Mouse (Mus musculus) bone marrow macrophage, adult 2 months (primary cell): Measurements from ENCODE around the gene Sulf2. TPM values are rescaled to one million over a fixed set of nuclear protein-coding genes. Genes with fewer than 3 reads are reported as not detected.

ENCODE experiments used
- H3K27ac ChIP-seq: 2 replicates; pipeline ENCODE4 v1.5.1; 2012; ENCODE audit warnings: low read depth, low read length; ENCODE audit not compliant: insufficient read depth
- H3K4me1 ChIP-seq: 2 replicates; pipeline ENCODE4 v1.6.1; 2012; ENCODE audit warnings: low read length; ENCODE audit not compliant: control insufficient read depth, insufficient read depth
- H3K4me3 ChIP-seq: 2 replicates; pipeline ENCODE4 v1.5.1; 2012; ENCODE audit warnings: mild to moderate bottlenecking, low read length, moderate library complexity; ENCODE audit not compliant: insufficient read depth
- CTCF ChIP-seq: IDR thresholded peaks from 2 replicates; pipeline ENCODE4 v1.5.1; 2012; ENCODE audit warnings: low read depth, mild to moderate bottlenecking, low read length, moderate library complexity
- POLR2A ChIP-seq: IDR thresholded peaks from 2 replicates; pipeline ENCODE4 v1.6.1; 2012; ENCODE audit warnings: mild to moderate bottlenecking, low read depth, low read length, borderline replicate concordance
- polyA plus RNA-seq: library from polyadenylated mRNA; stranded (reverse); fragments of >200 nt; gene quantifications from 2 replicates; pipeline ENCODE4 v1.2.4, GENCODE M21; 2012; ENCODE audit not compliant: missing spikeins, insufficient read depth, insufficient read length

Sulf2 gene
- polyA plus RNA-seq, 1 experiment: 77.0 TPM

- peaks cover 5% of the 10 kb centered on the region; the same call in 1 of the 2 replicates for H3K4me1 ChIP-seq
- H3K27ac ChIP-seq: no peak overlapping the region
- TF ChIP-seq POLR2A (no peak), CTCF (peak; percentile 89)
- no peak overlapping the region for H3K4me3 ChIP-seq
These were observed 73.3 kb downstream of the Sulf2 start for GRCm38 (mm10) chr2:166082193-166082592.

- H3K27ac ChIP-seq: no peak overlapping the region
- TF ChIP-seq POLR2A (no peak), CTCF (no peak)
- no peak overlapping the region for H3K4me3 ChIP-seq
- H3K4me1 ChIP-seq: peaks cover 5% of the 10 kb centered on the region; the same call in 1 of the 2 replicates
These were observed 74.3 kb downstream of the Sulf2 start for GRCm38 (mm10) chr2:166080967-166081750.

- peaks cover 5% of the 10 kb centered on the region; the same call in 1 of the 2 replicates for H3K4me1 ChIP-seq
These were observed 75.2 kb downstream of the Sulf2 start for GRCm38 (mm10) chr2:166079961-166080885.

GRCm38 (mm10) chr2:166079231-166079630, 76.2 kb downstream of the Sulf2 start:
- no peak for TF ChIP-seq POLR2A
- no peak for TF ChIP-seq CTCF
- H3K27ac ChIP-seq: no peak overlapping the region
- H3K4me3 ChIP-seq: no peak overlapping the region
- H3K4me1 ChIP-seq: peaks cover 5% of the 10 kb centered on the region; the same call in 1 of the 2 replicates

More at GRCm38 (mm10) chr2:166079961-166080885, 75.2 kb downstream of the Sulf2 start:
- Histone ChIP-seq H3K4me3 (no peak overlapping the region), H3K27ac (no peak overlapping the region)
- TF ChIP-seq POLR2A (no peak), CTCF (no peak)

GRCm38 (mm10) chr2:166077371-166077770, 78.1 kb downstream of the Sulf2 start:
- Histone ChIP-seq H3K27ac (no peak overlapping the region), H3K4me1 (peaks cover 5% of the 10 kb centered on the region; the same call in 1 of the 2 replicates), H3K4me3 (no peak overlapping the region)
- TF ChIP-seq POLR2A (no peak), CTCF (no peak)

GRCm38 (mm10) chr2:166074322-166074721, 81.1 kb downstream of the Sulf2 start:
- Histone ChIP-seq H3K4me3 (no peak overlapping the region), H3K27ac (no peak overlapping the region), H3K4me1 (no peaks in the 10 kb centered on the region)
- TF ChIP-seq POLR2A (no peak), CTCF (no peak)

GRCm38 (mm10) chr2:166073082-166073481, 82.4 kb downstream of the Sulf2 start:
- TF ChIP-seq CTCF: no peak
- no peak for TF ChIP-seq POLR2A
- H3K27ac ChIP-seq: no peak overlapping the region

GRCm38 (mm10) chr2:166071889-166072288, 83.6 kb downstream of the Sulf2 start:
- Histone ChIP-seq H3K4me3 (no peak overlapping the region), H3K27ac (no peak overlapping the region), H3K4me1 (no peaks in the 10 kb centered on the region)
- TF ChIP-seq POLR2A (no peak), CTCF (no peak)

More at GRCm38 (mm10) chr2:166073082-166073481, 82.4 kb downstream of the Sulf2 start:
- no peak overlapping the region for H3K4me3 ChIP-seq
- no peaks in the 10 kb centered on the region for H3K4me1 ChIP-seq

- no peak overlapping the region for H3K27ac ChIP-seq
- TF ChIP-seq CTCF (no peak), POLR2A (no peak)
- H3K4me3 ChIP-seq: no peak overlapping the region
- no peaks in the 10 kb centered on the region for H3K4me1 ChIP-seq
These were observed 84.0 kb downstream of the Sulf2 start for GRCm38 (mm10) chr2:166071481-166071880.
